Mouse (Mus musculus) duodenum, adult 2 months (tissue): Measurements from ENCODE around the gene Herc1. TPM values are rescaled to one million over a fixed set of nuclear protein-coding genes. Genes with fewer than 3 reads are reported as not detected.

Experiments
- polyA plus RNA-seq: library from polyadenylated mRNA; depleted of rRNA; stranded (reverse); fragments of >200 nt; gene quantifications from 2 replicates; pipeline ENCODE4 v1.2.3, GENCODE M21; 2012; ENCODE audit warnings: low replicate concordance; rRNA removed

The Herc1 gene
- polyA plus RNA-seq, result 5.9 and 6.5 TPM in 2 replicates

GRCm38 (mm10) chr9:66349860-66350787 lies at the start of gene Herc1:
Gene Herc1, plus strand, starts transcription at chr9:66350450.

GRCm38 (mm10) chr9:66514256-66514770 lies 164.1 kb downstream of the Herc1 start, which contains the start of gene Fbxl22:
Gene Fbxl22, minus strand, starts transcription at chr9:66514593.

Other genes starting within 250 kb of the Herc1 start
- 29.3 and 47.8 TPM in 2 replicates for gene Snx1, start 223.9 kb upstream of the Herc1 start, polyA plus RNA-seq
- 6.4 and 6.6 TPM in 2 replicates for gene Ciao2a, start 223.8 kb upstream of the Herc1 start, polyA plus RNA-seq
- 5.4 and 11.6 TPM in 2 replicates for gene Dapk2, start 192.2 kb upstream of the Herc1 start, polyA plus RNA-seq
- gene Fbxl22, start 164.1 kb downstream of the Herc1 start, polyA plus RNA-seq, result 15.5 and 32.5 TPM in 2 replicates
- 18.5 and 21.9 TPM in 2 replicates for gene Usp3, start 242.7 kb downstream of the Herc1 start, polyA plus RNA-seq